Mouse (Mus musculus) urinary bladder, postnatal 25 days (tissue): ENCODE results near the gene Tsc22d1.

ENCODE experiments used
- DNase-seq: peaks from one replicate; pipeline ENCODE4 v3.0.0; 2022; ENCODE audit warnings: low spot score

Tsc22d1 gene

GRCm38 (mm10) chr14:76414862-76415780 lies at the start of gene Tsc22d1:
Gene Tsc22d1 (plus strand): TSS chr14:76414961.
- DNase-seq = peak; percentile 61

GRCm38 (mm10) chr14:76373638-76374037 lies 41.1 kb upstream of the Tsc22d1 start:
- DNase-seq = no peak

- DNase-seq = no peak
Observed at GRCm38 (mm10) chr14:76374601-76375000, 40.2 kb upstream of the Tsc22d1 start.

GRCm38 (mm10) chr14:76376561-76376960 lies 38.2 kb upstream of the Tsc22d1 start:
- DNase-seq = no peak

GRCm38 (mm10) chr14:76379411-76379810 lies 35.4 kb upstream of the Tsc22d1 start:
- no peak for DNase-seq

GRCm38 (mm10) chr14:76388025-76388424 lies 26.7 kb upstream of the Tsc22d1 start:
- DNase-seq = no peak

GRCm38 (mm10) chr14:76398251-76398650 lies 16.5 kb upstream of the Tsc22d1 start:
- no peak for DNase-seq

- no peak for DNase-seq
Observed at GRCm38 (mm10) chr14:76402574-76402973, 12.2 kb upstream of the Tsc22d1 start.

- no peak for DNase-seq
Observed at GRCm38 (mm10) chr14:76409111-76409510, 5.7 kb upstream of the Tsc22d1 start.

GRCm38 (mm10) chr14:76413773-76414121 lies 1.0 kb upstream of the Tsc22d1 start:
- DNase-seq = no peak

GRCm38 (mm10) chr14:76414122-76414861 lies 469 bp upstream of the Tsc22d1 start:
- peak; percentile 93 for DNase-seq

GRCm38 (mm10) chr14:76415781-76416301 lies 1.1 kb downstream of the Tsc22d1 start:
- DNase-seq = peak; percentile 43

- DNase-seq = no peak
Observed at GRCm38 (mm10) chr14:76416366-76417040, 1.7 kb downstream of the Tsc22d1 start.

GRCm38 (mm10) chr14:76417346-76417745 lies 2.6 kb downstream of the Tsc22d1 start:
- no peak for DNase-seq

GRCm38 (mm10) chr14:76420726-76421125 lies 6.0 kb downstream of the Tsc22d1 start:
- no peak for DNase-seq

GRCm38 (mm10) chr14:76421162-76421561 lies 6.4 kb downstream of the Tsc22d1 start:
- no peak for DNase-seq

GRCm38 (mm10) chr14:76425422-76425821 lies 10.7 kb downstream of the Tsc22d1 start:
- DNase-seq = no peak

GRCm38 (mm10) chr14:76425986-76426530 lies 11.3 kb downstream of the Tsc22d1 start:
- DNase-seq = no peak

- DNase-seq = no peak
Observed at GRCm38 (mm10) chr14:76428855-76429254, 14.1 kb downstream of the Tsc22d1 start.

GRCm38 (mm10) chr14:76431918-76432317 lies 17.2 kb downstream of the Tsc22d1 start:
- no peak for DNase-seq

- no peak for DNase-seq
Observed at GRCm38 (mm10) chr14:76432369-76432768, 17.6 kb downstream of the Tsc22d1 start.

- DNase-seq = no peak
Observed at GRCm38 (mm10) chr14:76432816-76433215, 18.1 kb downstream of the Tsc22d1 start.
